Mouse (Mus musculus): ENCODE results near the gene Zmym1.
"Not testable (repeated sequence)": the region's sequence is repeated elsewhere in the genome, so short reads cannot be mapped to it uniquely, and the experiment has no call there.

Zmym1 gene

GRCm38 (mm10) chr4:127060585-127061290, at the start of gene Zmym1:
Zmym1 (minus strand) TSS chr4:127061152.
- peak; percentile 85 for DNase-seq

- DNase-seq, result no peak
Observed at GRCm38 (mm10) chr4:127110570-127110969, 49.6 kb upstream of the Zmym1 start.

GRCm38 (mm10) chr4:127107566-127107965, 46.6 kb upstream of the Zmym1 start:
- no peak for DNase-seq

- DNase-seq, result not testable (repeated sequence)
Observed at GRCm38 (mm10) chr4:127099552-127099951, 38.6 kb upstream of the Zmym1 start.

- DNase-seq, result no peak
Observed at GRCm38 (mm10) chr4:127095090-127095489, 34.1 kb upstream of the Zmym1 start.

- no peak for DNase-seq
Observed at GRCm38 (mm10) chr4:127091188-127091587, 30.2 kb upstream of the Zmym1 start.

DNA sequence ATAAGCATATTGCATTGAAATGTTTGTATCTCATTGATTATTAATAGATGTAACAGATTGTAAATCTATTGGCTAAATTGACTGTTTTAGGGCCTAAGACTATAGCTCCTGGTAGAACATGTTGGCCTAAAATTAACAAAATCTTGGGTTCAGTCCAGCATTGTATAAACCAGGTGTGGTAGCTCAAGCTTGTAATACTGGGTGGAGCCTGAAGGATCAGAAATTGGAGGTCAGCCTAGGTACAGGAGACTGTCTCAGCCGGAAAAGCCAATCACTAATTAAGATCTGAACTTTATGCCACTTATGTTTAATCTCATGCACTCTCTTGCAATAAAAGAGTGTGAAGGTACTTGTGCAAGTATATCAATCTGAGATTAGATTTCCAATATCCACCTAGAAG, 24.8 kb upstream of the Zmym1 start:
- no peak for DNase-seq

GRCm38 (mm10) chr4:127083131-127083530, 22.2 kb upstream of the Zmym1 start:
- DNase-seq, result no peak

- no peak for DNase-seq
Observed at GRCm38 (mm10) chr4:127080806-127081205, 19.9 kb upstream of the Zmym1 start.

GRCm38 (mm10) chr4:127076875-127077548, 16.1 kb upstream of the Zmym1 start, which contains the start of gene Zmym6:
Zmym6 (plus strand) TSS chr4:127077383.
- DNase-seq, result peak; percentile 97

GRCm38 (mm10) chr4:127074915-127075314, 14.0 kb upstream of the Zmym1 start:
- no peak for DNase-seq

GRCm38 (mm10) chr4:127064051-127064450, 3.1 kb upstream of the Zmym1 start:
- no peak for DNase-seq

DNA sequence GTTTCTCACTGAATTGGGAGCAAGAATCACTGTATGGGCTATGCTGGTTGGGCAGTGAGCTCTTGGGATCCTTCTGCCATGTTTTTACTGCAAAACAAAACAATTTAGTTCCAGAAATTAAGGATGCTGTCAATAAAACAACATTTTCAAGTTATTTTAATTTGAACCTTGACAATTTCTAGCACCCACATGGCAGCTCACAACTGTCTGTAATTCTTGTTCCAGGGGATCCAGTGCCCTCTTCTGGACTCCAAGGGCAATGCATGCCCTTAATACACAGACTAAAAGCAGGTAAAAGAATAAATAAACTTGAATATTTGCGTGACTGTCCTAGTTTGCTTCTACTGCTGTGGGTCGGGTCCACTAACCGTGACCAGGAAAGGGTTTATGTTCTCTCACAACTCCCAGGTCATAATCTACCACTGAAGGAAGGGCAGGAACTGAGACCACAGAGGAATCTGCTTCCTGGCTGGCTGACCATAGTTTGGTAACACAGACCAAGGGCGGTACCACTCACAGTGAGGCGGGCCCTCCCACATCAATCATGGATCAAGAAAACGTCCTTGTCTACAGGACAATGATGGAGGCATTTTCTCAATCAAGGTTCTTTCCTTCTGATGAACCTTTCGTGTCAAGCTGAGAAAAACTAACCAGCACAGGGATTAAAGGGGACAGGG, 6.3 kb downstream of the Zmym1 start:
- DNase-seq, result no peak

DNA sequence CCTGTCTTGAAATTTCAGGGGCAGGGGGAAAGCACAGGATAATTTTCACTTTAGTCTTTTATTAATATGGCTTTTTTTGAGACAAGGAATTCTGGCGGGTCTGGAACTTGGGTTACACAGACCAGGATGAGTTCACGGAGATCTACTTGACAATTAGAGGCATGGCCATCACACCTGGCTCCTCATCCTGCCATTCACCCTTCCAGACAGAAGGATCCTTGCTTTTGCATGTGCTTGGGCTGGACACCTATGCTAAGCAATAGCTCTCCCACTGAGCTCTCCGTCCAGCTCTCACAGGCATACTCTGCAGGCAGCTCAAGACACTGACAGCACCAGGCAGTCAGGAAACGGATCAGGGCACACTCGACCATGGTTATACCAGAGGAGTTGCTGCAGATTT, 7.9 kb downstream of the Zmym1 start:
- no peak for DNase-seq

GRCm38 (mm10) chr4:127051121-127051520, 9.8 kb downstream of the Zmym1 start:
- no peak for DNase-seq

DNA sequence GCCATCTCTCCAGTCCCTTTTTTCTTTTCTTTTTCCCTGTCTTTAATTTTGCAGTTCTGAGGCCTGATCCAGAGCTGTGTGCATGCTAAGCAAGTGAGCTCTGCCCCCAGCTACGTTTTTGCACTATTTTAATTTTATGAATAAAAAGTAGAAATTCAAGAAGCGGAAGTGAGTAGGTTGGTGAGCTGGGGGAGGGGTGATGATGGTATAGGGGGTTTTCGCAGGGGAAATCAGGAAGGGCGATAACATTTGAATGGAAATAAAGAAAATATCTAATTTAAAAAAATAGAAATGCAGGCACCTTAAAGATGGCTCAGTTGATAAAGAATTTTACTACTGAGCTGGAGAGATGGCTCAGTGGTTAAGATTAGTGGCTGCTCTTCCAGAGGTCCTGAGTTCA, 17.4 kb downstream of the Zmym1 start:
- DNase-seq, result no peak

GRCm38 (mm10) chr4:127039871-127040483, 21.0 kb downstream of the Zmym1 start:
- DNase-seq, result no peak

DNA sequence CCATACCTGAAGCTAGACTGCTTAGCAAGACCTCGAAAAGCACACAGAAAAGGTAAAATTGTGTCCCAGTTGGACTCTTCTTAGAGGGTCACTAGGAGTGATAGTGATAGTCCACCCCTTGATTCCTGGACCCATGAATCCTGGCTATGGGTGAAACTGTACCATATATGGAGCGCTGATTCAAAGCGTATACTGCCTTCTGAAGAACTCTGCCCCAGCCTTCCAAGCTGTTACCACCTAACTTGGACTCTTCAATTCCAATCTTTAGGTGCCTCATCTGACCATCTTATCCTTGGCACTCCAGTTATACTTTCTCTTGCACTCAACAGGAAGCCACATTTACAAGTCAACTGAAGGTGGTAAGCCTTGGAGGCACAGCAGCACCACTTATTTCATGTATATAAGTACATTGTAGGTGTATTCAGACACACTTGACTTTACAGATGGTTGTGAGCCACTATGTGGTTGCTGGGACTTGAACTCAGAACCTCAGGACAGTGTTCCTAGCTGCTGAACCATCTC, 22.1 kb downstream of the Zmym1 start:
- no peak for DNase-seq

DNA sequence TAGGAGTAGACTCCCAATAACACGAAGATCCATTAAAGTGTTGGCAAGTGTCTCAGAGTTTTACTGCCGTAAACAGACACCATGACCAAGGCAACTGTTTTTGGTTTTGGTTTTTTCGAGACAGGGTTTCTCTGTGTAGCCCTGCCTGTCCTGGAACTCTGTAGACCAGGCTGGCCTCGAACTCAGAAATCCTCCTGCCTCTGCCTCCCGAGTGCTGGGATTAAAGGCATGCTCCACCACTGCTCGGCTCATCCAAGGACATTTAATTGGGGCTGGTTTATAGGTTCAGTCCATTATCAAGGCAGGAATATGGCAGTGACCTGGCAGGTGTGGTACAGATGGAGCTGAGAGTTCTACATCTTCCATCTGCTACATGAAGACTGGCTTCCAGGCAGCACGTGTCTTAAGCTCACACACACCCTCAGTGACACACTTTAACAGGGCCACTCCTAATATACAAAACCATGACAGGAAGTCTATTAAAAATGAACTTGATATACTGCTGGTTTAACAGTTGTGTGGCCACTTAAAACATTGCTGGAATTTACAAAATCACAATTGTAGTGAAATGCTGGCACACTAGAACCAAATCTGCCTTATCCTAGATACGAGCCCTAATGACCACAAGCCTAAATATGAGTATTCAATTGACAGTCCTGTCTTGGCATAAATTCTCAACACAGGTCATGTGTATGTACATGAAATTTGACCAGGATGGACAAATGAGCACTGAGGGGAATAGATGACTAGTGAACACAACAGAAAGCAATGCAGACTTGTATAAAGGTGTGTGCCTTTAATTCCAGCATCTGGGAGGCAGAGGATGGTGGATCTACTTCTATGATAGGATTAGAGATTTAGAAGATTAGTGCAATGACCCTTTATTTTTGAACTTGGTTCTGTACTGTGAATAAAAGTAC, 22.8 kb downstream of the Zmym1 start:
- no peak for DNase-seq

DNA sequence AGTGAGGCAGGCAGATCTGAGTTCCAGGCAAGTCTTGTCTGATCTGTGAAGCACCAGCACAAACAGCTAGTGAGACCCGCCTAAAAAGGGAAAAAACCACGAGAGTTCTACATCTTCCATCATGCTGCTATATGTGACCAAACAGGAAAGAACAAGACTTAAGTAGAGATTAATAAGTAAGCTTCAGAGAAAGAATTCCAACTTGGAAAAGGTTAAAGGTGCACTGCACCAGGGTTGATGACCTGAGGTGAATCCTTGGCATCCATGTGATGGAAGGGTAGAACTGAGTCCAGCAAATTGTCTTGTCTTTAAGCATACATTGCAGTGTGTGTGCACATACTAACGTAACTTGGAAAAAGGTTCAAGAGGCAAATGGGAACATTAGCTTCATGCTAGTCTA, 23.8 kb downstream of the Zmym1 start:
- DNase-seq, result no peak

DNA sequence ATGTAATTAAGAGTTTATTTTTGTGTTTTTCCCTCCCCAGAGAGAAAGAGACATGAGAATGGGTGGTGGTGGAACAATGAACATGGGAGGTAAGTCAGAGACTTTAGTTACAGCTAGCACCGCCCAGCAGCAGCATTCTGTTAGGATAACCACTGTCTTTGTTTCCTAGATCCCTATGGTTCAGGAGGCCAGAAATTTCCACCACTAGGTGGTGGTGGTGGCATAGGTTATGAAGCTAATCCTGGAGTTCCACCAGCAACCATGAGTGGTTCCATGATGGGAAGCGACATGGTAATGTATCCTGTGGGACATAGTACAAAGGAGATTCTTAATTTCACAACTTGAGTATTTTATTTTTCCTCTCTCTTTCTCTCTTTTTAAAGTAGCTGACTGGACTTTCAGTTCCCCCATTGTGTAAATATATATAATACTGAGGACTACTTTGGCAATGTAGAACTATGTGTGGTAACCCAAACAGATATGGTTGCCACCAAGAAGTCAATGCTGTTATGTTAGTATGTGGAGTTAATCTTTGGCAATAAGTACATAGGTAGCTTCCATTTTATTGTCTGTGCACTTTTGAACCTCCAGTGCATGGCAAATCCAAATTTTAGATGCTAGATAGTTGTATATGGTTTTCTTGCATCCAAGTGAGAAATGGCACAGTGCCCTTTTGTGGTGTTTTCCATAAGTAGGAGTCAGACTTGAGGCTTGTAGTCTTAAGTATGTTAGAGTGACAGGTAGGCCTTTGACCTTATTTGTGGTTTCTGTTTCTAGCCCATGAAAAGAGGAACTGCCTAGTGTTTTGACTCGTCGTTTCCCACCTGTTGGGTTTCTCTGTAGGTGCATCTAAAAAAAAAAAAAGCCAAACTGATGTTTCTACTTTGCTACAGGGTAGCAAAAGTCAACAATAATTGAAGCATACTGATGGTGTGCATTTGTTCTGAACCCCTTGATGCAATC, 33.4 kb downstream of the Zmym1 start:
- DNase-seq, result no peak
